Mouse (Mus musculus): ENCODE results near the gene Wnt10a. TPM values are rescaled to one million over a fixed set of nuclear protein-coding genes. Genes with fewer than 3 reads are reported as not detected.

The Wnt10a gene
- polyA plus RNA-seq, 1 experiment from 2014 or later, result 1.6 TPM

GRCm38 (mm10) chr1:74802795-74803656 lies 11.7 kb downstream of the Wnt10a start:
- H3K4me1 ChIP-seq (ENCODE audit: control insufficient read depth, insufficient read depth, low read length), result peaks cover 22% of the 10 kb centered on the region
- peak overlapping the region; percentile 28; the same call in 1 of the 2 replicates for H3K9ac ChIP-seq (replicated peaks; ENCODE audit: low read length)
- peaks cover 90% of the 10 kb centered on the region for H3K27me3 ChIP-seq (ENCODE audit: control insufficient read depth, insufficient read depth, low read length)
- under 1% methylated on average over 57 of the region's 57 CpGs for WGBS
- ATAC-seq (replicated peaks; ENCODE audit: insufficient number of reproducible peaks, low FRiP score, low TSS enrichment, low read depth) (peak; percentile 12; the same call in 1 of the 2 replicates), DNase-seq (ENCODE audit: low spot score) (peak; percentile 79)
- no peaks in the 10 kb centered on the region for H3K36me3 ChIP-seq (replicated peaks; ENCODE audit: control insufficient read depth, insufficient read depth, low read depth, low read length)
- H3K9me3 ChIP-seq (replicated peaks; ENCODE audit: control insufficient read depth, low read length), result no peaks in the 10 kb centered on the region
- H3K4me2 ChIP-seq (ENCODE audit: low read depth, low read length), result peak overlapping the region; percentile 88
- H3K27ac ChIP-seq (replicated peaks; ENCODE audit: low read depth, low read length), result no peak overlapping the region
- peak overlapping the region; percentile 38 for H3K4me3 ChIP-seq (ENCODE audit: low read depth, low read length)

- DNase-seq (ENCODE audit: low spot score), result no peak
- H3K9ac ChIP-seq (replicated peaks; ENCODE audit: low read length), result no peak overlapping the region
- H3K9me3 ChIP-seq (replicated peaks; ENCODE audit: control insufficient read depth, low read length), result no peaks in the 10 kb centered on the region
- H3K4me3 ChIP-seq (ENCODE audit: low read depth, low read length), result no peak overlapping the region
- WGBS, result 5% methylated on average over 10 of the region's 10 CpGs
- ATAC-seq (replicated peaks; ENCODE audit: insufficient number of reproducible peaks, low FRiP score, low TSS enrichment, low read depth), result no peak
- H3K4me2 ChIP-seq (ENCODE audit: low read depth, low read length), result no peak overlapping the region
- H3K27ac ChIP-seq (replicated peaks; ENCODE audit: low read depth, low read length), result no peak overlapping the region
- peaks cover 83% of the 10 kb centered on the region for H3K27me3 ChIP-seq (ENCODE audit: control insufficient read depth, insufficient read depth, low read length)
- no peaks in the 10 kb centered on the region for H3K36me3 ChIP-seq (replicated peaks; ENCODE audit: control insufficient read depth, insufficient read depth, low read depth, low read length)
- peaks cover 22% of the 10 kb centered on the region for H3K4me1 ChIP-seq (ENCODE audit: control insufficient read depth, insufficient read depth, low read length)
Measured at GRCm38 (mm10) chr1:74804211-74804870, 13.0 kb downstream of the Wnt10a start.

GRCm38 (mm10) chr1:74805340-74805835 lies 14.1 kb downstream of the Wnt10a start:
- no peak overlapping the region for H3K4me3 ChIP-seq (ENCODE audit: low read depth, low read length)
- no peaks in the 10 kb centered on the region for H3K9me3 ChIP-seq (replicated peaks; ENCODE audit: control insufficient read depth, low read length)
- ATAC-seq (replicated peaks; ENCODE audit: insufficient number of reproducible peaks, low FRiP score, low TSS enrichment, low read depth) (no peak), DNase-seq (ENCODE audit: low spot score) (no peak)
- no peak overlapping the region for H3K4me2 ChIP-seq (ENCODE audit: low read depth, low read length)
- no peak overlapping the region for H3K9ac ChIP-seq (replicated peaks; ENCODE audit: low read length)
- 14% methylated on average over 4 of the region's 4 CpGs for WGBS
- H3K27ac ChIP-seq (replicated peaks; ENCODE audit: low read depth, low read length), result no peak overlapping the region
- peaks cover 22% of the 10 kb centered on the region for H3K4me1 ChIP-seq (ENCODE audit: control insufficient read depth, insufficient read depth, low read length)
- peaks cover 79% of the 10 kb centered on the region for H3K27me3 ChIP-seq (ENCODE audit: control insufficient read depth, insufficient read depth, low read length)
- H3K36me3 ChIP-seq (replicated peaks; ENCODE audit: control insufficient read depth, insufficient read depth, low read depth, low read length), result no peaks in the 10 kb centered on the region

GRCm38 (mm10) chr1:74805843-74806242 lies 14.5 kb downstream of the Wnt10a start:
- peaks cover 22% of the 10 kb centered on the region for H3K4me1 ChIP-seq (ENCODE audit: control insufficient read depth, insufficient read depth, low read length)
- WGBS, result 10% methylated on average over 5 of the region's 5 CpGs

GRCm38 (mm10) chr1:74806360-74807311 lies 15.3 kb downstream of the Wnt10a start:
- peaks cover 20% of the 10 kb centered on the region for H3K4me1 ChIP-seq (ENCODE audit: control insufficient read depth, insufficient read depth, low read length)
- H3K4me2 ChIP-seq (ENCODE audit: low read depth, low read length), result peak overlapping the region; percentile 55
- ATAC-seq (replicated peaks; ENCODE audit: insufficient number of reproducible peaks, low FRiP score, low TSS enrichment, low read depth) (no peak; the same call in 1 of the 2 replicates), DNase-seq (ENCODE audit: low spot score) (peak; percentile 60)
- peak overlapping the region; percentile 18; the same call in 1 of the 2 replicates for H3K9ac ChIP-seq (replicated peaks; ENCODE audit: low read length)
- peaks cover 68% of the 10 kb centered on the region for H3K27me3 ChIP-seq (ENCODE audit: control insufficient read depth, insufficient read depth, low read length)
- peak overlapping the region; percentile 18 for H3K4me3 ChIP-seq (ENCODE audit: low read depth, low read length)
- WGBS, result under 1% methylated on average over 38 of the region's 38 CpGs
- H3K27ac ChIP-seq (replicated peaks; ENCODE audit: low read depth, low read length), result no peak overlapping the region
- H3K36me3 ChIP-seq (replicated peaks; ENCODE audit: control insufficient read depth, insufficient read depth, low read depth, low read length), result no peaks in the 10 kb centered on the region
- no peaks in the 10 kb centered on the region for H3K9me3 ChIP-seq (replicated peaks; ENCODE audit: control insufficient read depth, low read length)

More at GRCm38 (mm10) chr1:74805843-74806242, 14.5 kb downstream of the Wnt10a start:
- Histone ChIP-seq H3K9me3 (replicated peaks; ENCODE audit: control insufficient read depth, low read length) (no peaks in the 10 kb centered on the region), H3K36me3 (replicated peaks; ENCODE audit: control insufficient read depth, insufficient read depth, low read depth, low read length) (no peaks in the 10 kb centered on the region), H3K27ac (replicated peaks; ENCODE audit: low read depth, low read length) (no peak overlapping the region), H3K4me3 (ENCODE audit: low read depth, low read length) (no peak overlapping the region), H3K9ac (replicated peaks; ENCODE audit: low read length) (no peak overlapping the region), H3K27me3 (ENCODE audit: control insufficient read depth, insufficient read depth, low read length) (peaks cover 74% of the 10 kb centered on the region), H3K4me2 (ENCODE audit: low read depth, low read length) (no peak overlapping the region)
- DNase-seq (ENCODE audit: low spot score), result no peak
- ATAC-seq (replicated peaks; ENCODE audit: insufficient number of reproducible peaks, low FRiP score, low TSS enrichment, low read depth), result no peak

GRCm38 (mm10) chr1:74807551-74808071 lies 16.3 kb downstream of the Wnt10a start:
- Histone ChIP-seq H3K4me2 (ENCODE audit: low read depth, low read length) (peak overlapping the region; percentile 17; the same call in 1 of the 2 replicates), H3K27me3 (ENCODE audit: control insufficient read depth, insufficient read depth, low read length) (peaks cover 58% of the 10 kb centered on the region), H3K4me3 (ENCODE audit: low read depth, low read length) (no peak overlapping the region), H3K4me1 (ENCODE audit: control insufficient read depth, insufficient read depth, low read length) (peaks cover 20% of the 10 kb centered on the region), H3K27ac (replicated peaks; ENCODE audit: low read depth, low read length) (no peak overlapping the region), H3K36me3 (replicated peaks; ENCODE audit: control insufficient read depth, insufficient read depth, low read depth, low read length) (no peaks in the 10 kb centered on the region), H3K9me3 (replicated peaks; ENCODE audit: control insufficient read depth, low read length) (no peaks in the 10 kb centered on the region), H3K9ac (replicated peaks; ENCODE audit: low read length) (no peak overlapping the region)
- ATAC-seq (replicated peaks; ENCODE audit: insufficient number of reproducible peaks, low FRiP score, low TSS enrichment, low read depth) (no peak), DNase-seq (ENCODE audit: low spot score) (no peak)
- WGBS, result 3% methylated on average over 23 of the region's 23 CpGs

- H3K9ac ChIP-seq (replicated peaks; ENCODE audit: low read length), result no peak overlapping the region
- peak overlapping the region; percentile 39 for H3K4me2 ChIP-seq (ENCODE audit: low read depth, low read length)
- no peak overlapping the region for H3K27ac ChIP-seq (replicated peaks; ENCODE audit: low read depth, low read length)
- peak overlapping the region; percentile 16; the same call in 1 of the 2 replicates for H3K4me3 ChIP-seq (ENCODE audit: low read depth, low read length)
- H3K27me3 ChIP-seq (ENCODE audit: control insufficient read depth, insufficient read depth, low read length), result peaks cover 54% of the 10 kb centered on the region
- WGBS, result 0% methylated on average over 16 of the region's 16 CpGs
- ATAC-seq (replicated peaks; ENCODE audit: insufficient number of reproducible peaks, low FRiP score, low TSS enrichment, low read depth), result peak; percentile 73
- no peaks in the 10 kb centered on the region for H3K9me3 ChIP-seq (replicated peaks; ENCODE audit: control insufficient read depth, low read length)
- DNase-seq (ENCODE audit: low spot score), result peak; percentile 99
- H3K36me3 ChIP-seq (replicated peaks; ENCODE audit: control insufficient read depth, insufficient read depth, low read depth, low read length), result no peaks in the 10 kb centered on the region
- H3K4me1 ChIP-seq (ENCODE audit: control insufficient read depth, insufficient read depth, low read length), result peaks cover 20% of the 10 kb centered on the region
Measured at GRCm38 (mm10) chr1:74808078-74808477, 16.8 kb downstream of the Wnt10a start.
